Mouse (Mus musculus) embryonic facial prominence, embryonic 15.5 days (tissue): Measurements from ENCODE around the gene Ap1m1. TPM values are rescaled to one million over a fixed set of nuclear protein-coding genes. Genes with fewer than 3 reads are reported as not detected.

Source experiments
- ATAC-seq: fragments of 200-750 bp; cut with Nextera tagmentation; 2 replicates; pipeline ENCODE4 v1.8.0; 2017; ENCODE audit warnings: low read depth, moderate TSS enrichment; ENCODE audit not compliant: insufficient number of reproducible peaks, low FRiP score, low TSS enrichment
- H3K27ac ChIP-seq: fragments of 300-500 bp; sonication (generic); replicated peaks from 2 replicates; pipeline ENCODE4 v1.5.1; 2015; ENCODE audit warnings: mild to moderate bottlenecking, inconsistent platforms
- H3K27me3 ChIP-seq: fragments of 300-500 bp; sonication (generic); 2 replicates; pipeline ENCODE4 v1.6.1; 2015; ENCODE audit warnings: inconsistent platforms
- H3K36me3 ChIP-seq: fragments of 300-500 bp; sonication (generic); 2 replicates; pipeline ENCODE4 v1.6.1; 2015; ENCODE audit warnings: mild to moderate bottlenecking, inconsistent platforms
- H3K4me1 ChIP-seq: fragments of 300-500 bp; sonication (generic); 2 replicates; pipeline ENCODE4 v1.6.1; 2015; ENCODE audit warnings: inconsistent platforms
- H3K4me2 ChIP-seq: fragments of 300-500 bp; sonication (generic); replicated peaks from 2 replicates; pipeline ENCODE4 v1.6.1; 2015; ENCODE audit warnings: mild to moderate bottlenecking, inconsistent platforms
- H3K4me3 ChIP-seq: fragments of 300-500 bp; sonication (generic); replicated peaks from 2 replicates; pipeline ENCODE4 v1.5.1; 2015; ENCODE audit warnings: mild to moderate bottlenecking, inconsistent platforms
- H3K9ac ChIP-seq: fragments of 300-500 bp; sonication (generic); 2 replicates; pipeline ENCODE4 v1.6.1; 2015; ENCODE audit warnings: inconsistent platforms
- H3K9me3 ChIP-seq: fragments of 300-500 bp; sonication (generic); replicated peaks from 2 replicates; pipeline ENCODE4 v1.6.1; 2016; ENCODE audit warnings: inconsistent platforms
- WGBS: fragments of 180-500 bp; shearing (Covaris S2); methylation state at CpG from one replicate; pipeline ENCODE4 v1.1.7; 2015; 5-methylcytosine and 5-hydroxymethylcytosine counted together
- polyA plus RNA-seq: library from polyadenylated mRNA; unstranded; fragments of >200 nt; fragmentation: Nextera tagmentation; extraction: Ambion mirVana; gene quantifications from 2 replicates; pipeline ENCODE4 v1.2.1, GENCODE M21; 2015

Ap1m1 gene
- polyA plus RNA-seq, result 109 and 112 TPM in 2 replicates

DNA sequence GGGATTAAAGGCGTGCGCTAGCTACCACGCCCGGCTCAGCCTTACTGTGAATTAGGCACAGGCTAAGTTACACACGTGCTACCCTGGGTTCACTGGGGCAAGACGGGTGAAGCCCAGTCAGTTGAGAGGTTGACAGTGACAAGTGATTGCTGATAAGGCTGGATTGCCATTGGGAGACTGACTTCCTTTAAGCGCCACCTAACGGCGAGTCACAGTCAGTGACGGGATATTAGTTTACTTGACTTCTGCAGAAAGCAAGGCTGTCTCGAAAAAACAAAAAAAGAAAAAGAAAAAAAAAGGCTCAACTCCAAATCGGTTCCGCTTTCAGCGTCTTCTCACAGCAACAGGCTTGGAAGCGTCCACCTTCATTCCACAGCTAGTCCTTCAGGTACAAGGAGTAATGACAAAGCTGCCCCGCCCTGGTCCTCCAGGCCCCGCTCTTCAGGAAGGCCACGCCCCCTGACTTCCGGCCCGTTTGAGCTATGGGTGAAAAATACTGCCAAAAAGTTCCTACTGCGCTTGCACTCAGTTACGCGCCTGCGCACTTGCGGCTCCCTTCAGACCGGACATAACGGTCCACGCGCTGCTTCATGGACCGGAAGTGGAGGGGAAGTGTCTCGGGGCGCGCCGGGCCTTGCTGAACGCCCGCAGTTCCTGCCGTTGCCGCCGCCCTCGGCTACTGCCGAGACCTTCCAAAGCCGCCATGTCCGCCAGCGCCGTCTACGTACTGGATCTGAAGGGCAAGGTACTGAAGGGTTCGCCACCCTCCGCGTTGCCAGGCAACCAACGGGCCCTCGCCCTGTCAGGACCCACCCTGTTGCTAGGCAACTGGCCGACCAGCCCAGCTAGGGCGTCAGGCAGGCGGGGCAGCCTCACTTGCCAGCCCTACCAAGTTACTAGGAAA lies at the start of gene Ap1m1:
Gene Ap1m1 (plus strand): TSS at position 520 of the 904 bp plus-strand sequence.
- under 1% methylated on average over 54 of the region's 54 CpGs for WGBS

DNA sequence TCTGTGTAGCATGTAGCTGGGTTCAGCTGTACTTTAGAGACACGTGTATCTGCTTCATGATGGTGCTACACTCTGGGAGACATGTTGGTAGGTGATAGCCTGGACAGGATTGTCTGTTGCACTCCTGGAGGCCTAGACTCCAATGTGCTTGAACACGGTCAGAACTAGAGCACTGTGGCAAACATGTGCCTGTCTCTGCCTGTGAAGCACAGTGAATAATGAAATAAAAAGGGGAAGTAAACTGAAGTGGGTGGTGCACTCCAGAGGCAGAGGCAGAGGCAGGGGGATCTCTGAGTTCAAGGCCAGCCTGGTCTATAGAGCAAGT lies 49.6 kb upstream of the Ap1m1 start:
- no peak overlapping the region for H3K27ac ChIP-seq
- no peak overlapping the region for H3K4me2 ChIP-seq
- no peaks in the 10 kb centered on the region for H3K4me1 ChIP-seq
- no peaks in the 10 kb centered on the region for H3K27me3 ChIP-seq
- no peak overlapping the region for H3K9ac ChIP-seq
- H3K9me3 ChIP-seq, result no peaks in the 10 kb centered on the region
- H3K4me3 ChIP-seq, result no peak overlapping the region
- no peaks in the 10 kb centered on the region for H3K36me3 ChIP-seq
- no peak for ATAC-seq
- 69% methylated on average over 2 of the region's 2 CpGs for WGBS

More for the DNA sequence above, at the start of gene Ap1m1:
- Histone ChIP-seq H3K27me3 (no peaks in the 10 kb centered on the region), H3K9me3 (no peaks in the 10 kb centered on the region), H3K9ac (peak within 1 kb of the TSS; percentile 53), H3K27ac (peak within 1 kb of the TSS; percentile 97), H3K4me2 (peak within 1 kb of the TSS; percentile 72), H3K36me3 (peaks cover 4% of the 10 kb centered on the region; the same call in 1 of the 2 replicates), H3K4me3 (peak within 1 kb of the TSS; percentile 79), H3K4me1 (peaks cover 22% of the 10 kb centered on the region)
- peak; percentile 96 for ATAC-seq

- H3K4me1 ChIP-seq, result no peaks in the 10 kb centered on the region
- ATAC-seq, result no peak
- no peak overlapping the region for H3K9ac ChIP-seq
- H3K27ac ChIP-seq, result no peak overlapping the region
- no peaks in the 10 kb centered on the region for H3K36me3 ChIP-seq
- H3K27me3 ChIP-seq, result no peaks in the 10 kb centered on the region
- no peak overlapping the region for H3K4me3 ChIP-seq
- no peak overlapping the region for H3K4me2 ChIP-seq
- no peaks in the 10 kb centered on the region for H3K9me3 ChIP-seq
Measured at GRCm38 (mm10) chr8:72192065-72192464, 47.8 kb upstream of the Ap1m1 start.

DNA sequence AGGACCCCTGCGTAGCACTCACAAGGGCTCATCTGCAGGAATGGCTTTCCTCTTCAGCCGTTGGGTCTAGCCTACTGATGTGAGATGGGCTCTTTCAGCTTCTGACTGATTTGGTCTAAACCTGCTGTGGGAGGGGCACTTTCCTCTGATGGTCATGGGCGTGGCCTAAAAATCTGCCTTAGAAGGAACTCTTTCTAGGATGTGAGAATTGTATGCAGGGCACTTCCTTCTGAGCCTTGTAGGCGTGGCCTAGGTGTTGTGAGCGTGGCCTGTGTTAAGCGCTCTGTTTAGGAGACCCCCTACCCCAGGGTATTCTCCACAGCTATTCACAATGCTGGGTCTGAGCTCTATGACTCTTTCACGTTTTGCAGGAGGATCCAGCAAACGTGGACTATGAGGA lies 41.8 kb upstream of the Ap1m1 start:
- WGBS, result 59% methylated on average over 8 of the region's 8 CpGs
- Histone ChIP-seq H3K36me3 (no peaks in the 10 kb centered on the region), H3K27ac (no peak overlapping the region), H3K9me3 (peaks cover 8% of the 10 kb centered on the region; the same call in 1 of the 2 replicates), H3K4me3 (no peak overlapping the region), H3K27me3 (no peaks in the 10 kb centered on the region), H3K4me1 (no peaks in the 10 kb centered on the region), H3K4me2 (no peak overlapping the region), H3K9ac (no peak overlapping the region)
- peak; percentile 43; the same call in 1 of the 2 replicates for ATAC-seq

DNA sequence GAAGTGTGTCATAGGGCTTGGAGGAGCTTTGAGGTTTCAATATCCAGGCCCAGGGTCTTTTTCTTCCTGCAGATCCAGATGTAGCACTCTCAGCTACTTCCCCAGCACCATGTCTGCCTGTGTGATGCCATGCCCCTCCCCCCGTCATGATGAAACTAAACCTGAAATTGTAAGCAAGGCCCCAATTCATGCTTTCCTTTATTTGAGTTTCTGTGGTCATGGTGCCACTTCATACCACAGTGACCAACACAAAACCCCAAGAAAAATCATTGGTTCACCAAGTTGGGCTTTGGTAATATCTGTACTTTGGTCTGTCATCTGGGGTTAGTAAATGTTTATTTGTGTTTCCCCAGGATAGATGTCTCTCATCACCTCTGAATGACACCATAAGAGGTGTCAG lies 31.2 kb upstream of the Ap1m1 start:
- no peak overlapping the region for H3K9ac ChIP-seq
- no peaks in the 10 kb centered on the region for H3K4me1 ChIP-seq
- H3K9me3 ChIP-seq, result 0 out of 2 replicates have a peak, but pooled peaks cover 4% of the 10 kb centered on the region
- H3K27me3 ChIP-seq, result no peaks in the 10 kb centered on the region
- no peak overlapping the region for H3K4me2 ChIP-seq
- H3K4me3 ChIP-seq, result no peak overlapping the region
- no peaks in the 10 kb centered on the region for H3K36me3 ChIP-seq
- ATAC-seq, result no peak
- 81% methylated on average over 1 of the region's 1 CpGs for WGBS
- H3K27ac ChIP-seq, result no peak overlapping the region

DNA sequence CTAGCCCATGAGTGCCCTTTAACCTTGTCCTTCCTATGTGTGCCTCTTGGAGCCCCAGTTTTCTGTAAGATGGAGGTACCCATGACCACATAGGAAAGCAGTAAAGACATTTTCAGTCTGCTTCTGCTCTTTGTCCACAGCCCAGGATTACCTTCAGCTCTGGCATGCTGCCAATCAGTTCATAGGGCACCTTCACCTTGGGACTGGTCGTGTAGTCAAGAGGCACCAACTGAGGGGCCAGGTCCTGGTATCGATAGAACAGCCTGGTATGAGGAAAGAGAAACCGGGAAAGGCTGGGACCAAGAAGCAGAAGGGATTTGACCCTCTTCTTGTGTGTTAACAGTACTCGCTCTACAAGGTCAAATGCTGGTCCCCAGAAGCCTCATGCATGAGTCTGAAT lies 29.6 kb upstream of the Ap1m1 start:
- no peaks in the 10 kb centered on the region for H3K4me1 ChIP-seq
- no peaks in the 10 kb centered on the region for H3K36me3 ChIP-seq
- 69% methylated on average over 4 of the region's 4 CpGs for WGBS
- no peak overlapping the region for H3K4me2 ChIP-seq
- H3K27ac ChIP-seq, result no peak overlapping the region
- 0 out of 2 replicates have a peak, but pooled peaks cover 2% of the 10 kb centered on the region for H3K27me3 ChIP-seq
- H3K4me3 ChIP-seq, result no peak overlapping the region
- H3K9me3 ChIP-seq, result no peaks in the 10 kb centered on the region
- no peak for ATAC-seq
- H3K9ac ChIP-seq, result no peak overlapping the region

DNA sequence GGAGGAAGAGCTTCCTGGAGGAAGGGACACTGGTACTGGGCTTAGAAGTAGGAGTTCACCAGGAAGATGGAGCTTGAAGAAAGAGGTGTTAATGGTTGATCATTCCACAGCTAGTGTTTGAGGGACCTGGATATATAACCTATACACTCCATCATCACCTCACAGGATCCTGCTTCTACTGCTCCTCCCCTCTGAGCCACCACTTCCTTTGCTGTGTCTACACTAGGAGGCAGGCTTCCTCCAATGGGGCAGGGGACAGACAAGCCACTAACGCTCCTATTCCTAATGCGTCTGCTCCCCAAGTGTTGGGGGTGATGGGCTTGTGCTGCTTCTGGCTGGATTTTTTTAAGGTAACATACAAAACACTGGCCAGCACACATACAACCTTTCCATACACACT lies 29.1 kb upstream of the Ap1m1 start:
- Histone ChIP-seq H3K4me1 (no peaks in the 10 kb centered on the region), H3K9ac (no peak overlapping the region), H3K27ac (no peak overlapping the region), H3K36me3 (no peaks in the 10 kb centered on the region), H3K9me3 (no peaks in the 10 kb centered on the region), H3K4me2 (no peak overlapping the region), H3K4me3 (no peak overlapping the region), H3K27me3 (0 out of 2 replicates have a peak, but pooled peaks cover 2% of the 10 kb centered on the region)
- WGBS, result 77% methylated on average over 2 of the region's 2 CpGs
- ATAC-seq, result no peak

DNA sequence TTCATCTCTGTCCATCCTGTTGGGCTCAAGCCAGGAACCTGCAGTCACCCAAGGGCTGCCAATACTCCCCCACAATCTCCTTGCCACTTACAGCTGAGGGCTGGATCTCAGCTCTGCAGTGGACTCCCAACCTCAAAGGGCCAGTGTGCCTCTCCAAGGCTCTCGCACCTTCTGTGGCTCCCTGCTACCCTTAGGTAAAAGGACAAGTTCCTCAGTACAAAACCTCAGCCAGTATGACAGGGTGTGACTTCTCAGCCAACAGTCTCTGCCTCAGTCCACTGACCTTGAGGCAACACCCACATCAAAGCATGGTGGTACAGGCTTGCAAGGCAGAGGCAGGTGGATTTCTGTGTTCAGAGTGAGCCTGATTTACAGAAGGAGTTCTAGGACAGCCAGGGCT lies 28.0 kb upstream of the Ap1m1 start:
- H3K9ac ChIP-seq, result no peak overlapping the region
- 0 out of 2 replicates have a peak, but pooled peaks cover 2% of the 10 kb centered on the region for H3K27me3 ChIP-seq
- no peaks in the 10 kb centered on the region for H3K9me3 ChIP-seq
- H3K36me3 ChIP-seq, result no peaks in the 10 kb centered on the region
- H3K4me2 ChIP-seq, result no peak overlapping the region
- WGBS, result 83% methylated on average over 1 of the region's 1 CpGs
- ATAC-seq, result no peak
- H3K4me3 ChIP-seq, result no peak overlapping the region
- H3K27ac ChIP-seq, result no peak overlapping the region
- H3K4me1 ChIP-seq, result no peaks in the 10 kb centered on the region

GRCm38 (mm10) chr8:72212751-72213150 lies 27.1 kb upstream of the Ap1m1 start, which contains the start of gene Cib3:
Gene Cib3, minus strand, starts transcription at chr8:72212837.
- no peaks in the 10 kb centered on the region for H3K9me3 ChIP-seq
- 0 out of 2 replicates have a peak, but pooled peaks cover 2% of the 10 kb centered on the region for H3K27me3 ChIP-seq
- no peak for ATAC-seq
- H3K4me3 ChIP-seq, result no peak within 1 kb of the TSS
- 36% methylated on average over 4 of the region's 4 CpGs for WGBS
- H3K4me1 ChIP-seq, result no peaks in the 10 kb centered on the region
- no peaks in the 10 kb centered on the region for H3K36me3 ChIP-seq
- H3K27ac ChIP-seq, result no peak within 1 kb of the TSS
- H3K4me2 ChIP-seq, result no peak within 1 kb of the TSS
- H3K9ac ChIP-seq, result no peak within 1 kb of the TSS

- H3K9ac ChIP-seq, result no peak within 1 kb of the TSS
- no peak within 1 kb of the TSS for H3K27ac ChIP-seq
- H3K4me1 ChIP-seq, result no peaks in the 10 kb centered on the region
- H3K4me3 ChIP-seq, result no peak within 1 kb of the TSS
- H3K36me3 ChIP-seq, result no peaks in the 10 kb centered on the region
- 76% methylated on average over 4 of the region's 4 CpGs for WGBS
- no peaks in the 10 kb centered on the region for H3K9me3 ChIP-seq
- H3K4me2 ChIP-seq, result no peak within 1 kb of the TSS
- no peak for ATAC-seq
- H3K27me3 ChIP-seq, result 0 out of 2 replicates have a peak, but pooled peaks cover 2% of the 10 kb centered on the region
Measured at GRCm38 (mm10) chr8:72213536-72213935, 26.3 kb upstream of the Ap1m1 start, which contains the start of gene Gm11034. Gene Gm11034, minus strand, starts transcription at chr8:72213636.

DNA sequence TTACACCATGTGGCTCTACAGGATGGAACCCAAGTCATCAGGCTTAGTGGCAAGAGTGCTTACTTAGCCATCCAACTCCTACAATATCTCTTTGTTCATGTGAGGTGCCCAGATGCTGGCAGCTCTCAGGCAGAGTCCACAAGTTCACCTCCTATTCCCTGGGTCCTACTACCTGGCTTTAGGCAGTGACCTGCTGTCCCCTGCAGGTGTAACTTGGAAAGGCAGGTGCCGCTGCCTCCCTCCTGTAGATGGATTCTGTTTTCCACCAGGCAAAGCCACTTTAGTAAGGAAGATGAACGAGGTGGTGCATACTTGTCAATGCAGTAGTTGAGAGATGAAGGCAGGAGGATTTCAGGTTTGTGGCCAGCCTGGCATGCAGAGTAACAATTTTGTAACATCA lies 24.8 kb upstream of the Ap1m1 start:
- ATAC-seq, result no peak
- Histone ChIP-seq H3K36me3 (no peaks in the 10 kb centered on the region), H3K27me3 (0 out of 2 replicates have a peak, but pooled peaks cover 2% of the 10 kb centered on the region), H3K4me2 (no peak overlapping the region), H3K4me1 (no peaks in the 10 kb centered on the region), H3K9ac (no peak overlapping the region), H3K4me3 (no peak overlapping the region), H3K27ac (no peak overlapping the region), H3K9me3 (no peaks in the 10 kb centered on the region)
- 46% methylated on average over 2 of the region's 2 CpGs for WGBS
